Mouse (Mus musculus): ENCODE results near the gene Gm39566. TPM values are rescaled to one million over a fixed set of nuclear protein-coding genes. Genes with fewer than 3 reads are reported as not detected.

Gm39566 gene
- polyA plus RNA-seq, 1 experiment from 2014 or later, result not detected

DNA sequence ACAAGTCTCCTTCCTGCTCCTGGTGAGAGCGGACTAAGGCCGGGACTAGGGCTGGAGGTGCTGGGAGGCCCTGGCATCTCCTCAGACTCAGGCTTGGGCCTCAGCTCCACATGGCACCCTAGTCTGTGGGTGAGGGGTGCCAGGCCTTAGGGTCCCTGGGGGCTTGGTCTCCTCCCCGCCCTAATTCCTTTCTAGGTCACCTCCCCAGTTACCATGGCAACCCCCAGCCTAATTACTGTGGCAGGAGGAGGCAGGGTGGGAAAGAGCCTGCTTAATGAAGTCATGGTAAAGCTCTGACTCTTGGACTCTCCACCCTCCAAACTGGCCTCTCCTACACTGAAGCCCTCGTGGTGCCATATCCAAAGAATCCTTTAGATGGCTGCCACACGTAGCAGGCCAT lies 13.7 kb upstream of the Gm39566 start:
- H3K27ac ChIP-seq, result no peak overlapping the region
- H3K4me3 ChIP-seq, result no peak overlapping the region
- 63% methylated on average over 5 of the region's 5 CpGs for WGBS
- no peaks in the 10 kb centered on the region for H3K9me3 ChIP-seq
- H3K27me3 ChIP-seq, result peaks cover 6% of the 10 kb centered on the region; the same call in 1 of the 2 replicates
- ATAC-seq (ENCODE audit: low FRiP score, low read depth), result no peak
- peaks cover 3% of the 10 kb centered on the region for H3K4me1 ChIP-seq
- H3K4me2 ChIP-seq (replicated peaks), result no peak overlapping the region
- peaks cover 85% of the 10 kb centered on the region for H3K36me3 ChIP-seq
- H3K9ac ChIP-seq, result no peak overlapping the region

- Histone ChIP-seq H3K36me3 (peaks cover 46% of the 10 kb centered on the region), H3K4me1 (no peaks in the 10 kb centered on the region), H3K4me3 (no peak overlapping the region), H3K9ac (no peak overlapping the region), H3K27ac (no peak overlapping the region), H3K4me2 (replicated peaks) (no peak overlapping the region), H3K9me3 (peaks cover 4% of the 10 kb centered on the region; the same call in 1 of the 2 replicates), H3K27me3 (no peaks in the 10 kb centered on the region)
- ATAC-seq (ENCODE audit: low FRiP score, low read depth), result no peak
- 70% methylated on average over 2 of the region's 2 CpGs for WGBS
Measured at GRCm38 (mm10) chr11:69823456-69823855, 8.4 kb upstream of the Gm39566 start.

DNA sequence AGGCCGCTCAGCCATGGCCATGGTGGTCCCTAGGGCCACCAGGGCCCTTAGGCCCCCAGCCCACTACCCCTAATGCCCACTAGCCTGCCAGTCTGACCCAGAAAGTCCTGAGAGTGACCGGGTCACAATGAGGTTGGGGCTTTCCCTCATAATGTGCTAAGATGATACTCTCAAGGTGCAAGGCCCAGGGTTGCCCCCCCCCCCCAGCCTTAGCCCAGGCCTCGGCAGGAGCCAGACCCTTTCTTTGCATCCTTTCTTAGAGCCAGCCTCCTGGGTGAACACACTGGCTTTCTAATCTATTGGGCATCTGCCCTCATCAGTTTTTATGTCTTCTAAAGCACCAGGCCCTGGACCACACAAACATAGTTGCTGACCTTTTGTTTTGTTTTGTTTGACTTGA lies 7.0 kb upstream of the Gm39566 start, which contains the start of gene Spem1:
Gene Spem1, minus strand, starts transcription at position 101 of the 400 bp plus-strand sequence.
- Histone ChIP-seq H3K27ac (no peak within 1 kb of the TSS), H3K9ac (no peak within 1 kb of the TSS), H3K36me3 (peaks cover 33% of the 10 kb centered on the region), H3K9me3 (peaks cover 16% of the 10 kb centered on the region; the same call in 1 of the 2 replicates), H3K4me1 (no peaks in the 10 kb centered on the region), H3K27me3 (no peaks in the 10 kb centered on the region), H3K4me3 (no peak within 1 kb of the TSS), H3K4me2 (replicated peaks) (no peak within 1 kb of the TSS)
- no peak for ATAC-seq (ENCODE audit: low FRiP score, low read depth)
- 86% methylated on average over 3 of the region's 3 CpGs for WGBS

DNA sequence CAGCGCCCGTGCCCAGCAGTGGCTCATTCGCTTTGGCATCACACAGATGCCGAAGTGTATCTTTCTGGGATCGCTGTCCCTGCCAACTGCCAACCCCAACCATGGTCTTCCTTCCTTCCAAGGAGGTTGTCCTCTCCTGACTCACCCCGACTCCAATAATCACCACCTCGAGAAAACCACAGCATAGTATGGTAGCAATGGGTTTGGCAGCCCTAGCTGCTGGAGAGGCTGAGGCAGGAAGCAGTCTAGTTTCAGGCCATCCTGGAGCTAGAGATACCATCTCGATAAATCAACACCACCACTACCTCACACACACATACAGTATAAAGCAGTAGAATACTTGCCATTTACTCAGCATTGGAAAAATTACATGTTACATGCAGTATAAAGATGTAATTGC lies 3.8 kb upstream of the Gm39566 start:
- WGBS, result 90% methylated on average over 8 of the region's 8 CpGs
- Histone ChIP-seq H3K27me3 (no peaks in the 10 kb centered on the region), H3K9me3 (peaks cover 19% of the 10 kb centered on the region; the same call in 1 of the 2 replicates), H3K4me3 (no peak overlapping the region), H3K9ac (no peak overlapping the region), H3K36me3 (peaks cover 1% of the 10 kb centered on the region), H3K27ac (no peak overlapping the region), H3K4me2 (replicated peaks) (no peak overlapping the region), H3K4me1 (no peaks in the 10 kb centered on the region)
- ATAC-seq (ENCODE audit: low FRiP score, low read depth), result no peak

GRCm38 (mm10) chr11:69818365-69818764 lies 3.3 kb upstream of the Gm39566 start, which contains the start of gene Spem2:
Spem2 (minus strand) TSS chr11:69818465.
- H3K9ac ChIP-seq, result no peak within 1 kb of the TSS
- H3K4me3 ChIP-seq, result no peak within 1 kb of the TSS
- no peak within 1 kb of the TSS for H3K4me2 ChIP-seq (replicated peaks)
- ATAC-seq (ENCODE audit: low FRiP score, low read depth), result no peak
- H3K36me3 ChIP-seq, result no peaks in the 10 kb centered on the region
- H3K9me3 ChIP-seq, result peaks cover 19% of the 10 kb centered on the region; the same call in 1 of the 2 replicates
- WGBS, result 83% methylated on average over 2 of the region's 2 CpGs
- H3K27me3 ChIP-seq, result no peaks in the 10 kb centered on the region
- no peaks in the 10 kb centered on the region for H3K4me1 ChIP-seq
- no peak within 1 kb of the TSS for H3K27ac ChIP-seq

- ATAC-seq (ENCODE audit: low FRiP score, low read depth), result no peak
- WGBS, result 87% methylated on average over 12 of the region's 12 CpGs
Measured at GRCm38 (mm10) chr11:69816520-69816919, 1.4 kb upstream of the Gm39566 start.

DNA sequence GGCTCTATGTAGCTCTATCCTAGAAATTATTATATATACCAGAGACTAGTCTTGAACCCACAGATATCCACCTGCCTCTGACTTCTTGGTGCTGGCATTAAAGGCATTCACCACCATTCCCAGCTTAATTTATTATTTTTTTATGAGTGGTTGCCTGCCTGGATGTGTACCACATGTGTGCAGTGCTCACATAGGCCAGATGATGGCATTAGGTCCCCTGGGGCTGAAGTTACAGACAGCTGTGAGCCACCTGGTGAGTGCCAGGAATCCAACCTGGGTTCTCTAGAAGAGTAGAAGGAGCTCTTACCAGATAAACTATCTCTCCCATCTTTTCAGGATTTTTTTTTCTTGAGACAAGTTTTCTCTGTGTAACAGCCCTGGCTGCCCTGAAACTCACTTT lies 4.8 kb downstream of the Gm39566 start:
- no peak for ATAC-seq (ENCODE audit: low FRiP score, low read depth)
- Histone ChIP-seq H3K27me3 (peaks cover 29% of the 10 kb centered on the region), H3K4me3 (no peak overlapping the region), H3K4me2 (replicated peaks) (no peak overlapping the region), H3K27ac (no peak overlapping the region), H3K9ac (no peak overlapping the region), H3K36me3 (no peaks in the 10 kb centered on the region), H3K4me1 (no peaks in the 10 kb centered on the region), H3K9me3 (no peaks in the 10 kb centered on the region)

More at GRCm38 (mm10) chr11:69816520-69816919, 1.4 kb upstream of the Gm39566 start:
- Histone ChIP-seq H3K4me1 (no peaks in the 10 kb centered on the region), H3K4me2 (replicated peaks) (no peak overlapping the region), H3K9ac (no peak overlapping the region), H3K27me3 (no peaks in the 10 kb centered on the region), H3K9me3 (peaks cover 19% of the 10 kb centered on the region; the same call in 1 of the 2 replicates), H3K4me3 (no peak overlapping the region), H3K36me3 (no peaks in the 10 kb centered on the region), H3K27ac (no peak overlapping the region)

DNA sequence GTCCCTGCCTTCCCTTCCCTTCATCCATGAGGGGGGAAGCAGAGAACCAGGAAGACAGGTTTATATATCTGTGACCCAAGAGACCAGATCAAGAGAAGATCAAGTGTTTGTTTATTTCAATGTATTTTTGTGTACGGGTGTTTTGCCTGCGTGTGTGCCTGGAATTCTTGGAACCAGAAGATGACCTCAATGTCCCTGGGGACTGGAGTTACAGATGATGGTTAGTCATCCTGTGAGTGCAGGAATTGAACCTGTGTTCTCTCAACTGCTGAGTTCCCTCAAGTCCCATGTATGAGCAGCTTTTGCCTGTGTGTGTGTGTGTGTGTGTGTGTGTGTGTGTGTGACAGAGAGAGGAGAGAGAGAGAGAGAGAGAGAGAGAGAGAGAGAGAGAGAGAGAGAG lies 7.5 kb downstream of the Gm39566 start:
- ATAC-seq (ENCODE audit: low FRiP score, low read depth), result no peak
- Histone ChIP-seq H3K4me2 (replicated peaks) (no peak overlapping the region), H3K27me3 (peaks cover 55% of the 10 kb centered on the region), H3K9me3 (no peaks in the 10 kb centered on the region), H3K36me3 (no peaks in the 10 kb centered on the region), H3K9ac (no peak overlapping the region), H3K4me3 (no peak overlapping the region), H3K27ac (no peak overlapping the region), H3K4me1 (peaks cover 25% of the 10 kb centered on the region)
- 78% methylated on average over 2 of the region's 2 CpGs for WGBS

- Histone ChIP-seq H3K4me1 (peaks cover 38% of the 10 kb centered on the region), H3K27me3 (peaks cover 68% of the 10 kb centered on the region), H3K9me3 (no peaks in the 10 kb centered on the region), H3K36me3 (no peaks in the 10 kb centered on the region), H3K27ac (no peak overlapping the region), H3K4me3 (no peak overlapping the region), H3K4me2 (replicated peaks) (no peak overlapping the region), H3K9ac (no peak overlapping the region)
- no peak for ATAC-seq (ENCODE audit: low FRiP score, low read depth)
- WGBS, result 77% methylated on average over 4 of the region's 4 CpGs
Measured at GRCm38 (mm10) chr11:69806378-69806777, 8.7 kb downstream of the Gm39566 start.

- no peaks in the 10 kb centered on the region for H3K36me3 ChIP-seq
- peaks cover 49% of the 10 kb centered on the region for H3K4me1 ChIP-seq
- no peak within 1 kb of the TSS for H3K27ac ChIP-seq
- H3K9me3 ChIP-seq, result no peaks in the 10 kb centered on the region
- H3K4me2 ChIP-seq (replicated peaks), result peak within 1 kb of the TSS; percentile 92
- WGBS, result 6% methylated on average over 29 of the region's 29 CpGs
- peak within 1 kb of the TSS; percentile 39; the same call in 1 of the 2 replicates for H3K9ac ChIP-seq
- H3K27me3 ChIP-seq, result peaks cover 73% of the 10 kb centered on the region
- ATAC-seq (ENCODE audit: low FRiP score, low read depth), result no peak
- peak within 1 kb of the TSS; percentile 57 for H3K4me3 ChIP-seq
Measured at GRCm38 (mm10) chr11:69804972-69805909, 9.9 kb downstream of the Gm39566 start, which contains the start of gene Tmem102. Tmem102 (minus strand) TSS chr11:69805624.

- H3K9ac ChIP-seq, result peak overlapping the region; percentile 39; the same call in 1 of the 2 replicates
- H3K4me2 ChIP-seq (replicated peaks), result peak overlapping the region; percentile 92
- no peaks in the 10 kb centered on the region for H3K36me3 ChIP-seq
- 6% methylated on average over 12 of the region's 12 CpGs for WGBS
- H3K9me3 ChIP-seq, result no peaks in the 10 kb centered on the region
- H3K27me3 ChIP-seq, result peaks cover 80% of the 10 kb centered on the region
- H3K27ac ChIP-seq, result no peak overlapping the region
- ATAC-seq (ENCODE audit: low FRiP score, low read depth), result no peak
- peak overlapping the region; percentile 57 for H3K4me3 ChIP-seq
- peaks cover 55% of the 10 kb centered on the region for H3K4me1 ChIP-seq
Measured at GRCm38 (mm10) chr11:69804652-69804940, 10.5 kb downstream of the Gm39566 start.

- Histone ChIP-seq H3K9me3 (no peaks in the 10 kb centered on the region), H3K4me3 (peak overlapping the region; percentile 57), H3K27me3 (peaks cover 86% of the 10 kb centered on the region), H3K9ac (peak overlapping the region; percentile 79), H3K36me3 (no peaks in the 10 kb centered on the region), H3K27ac (0 out of 2 replicates have a peak overlapping the region, but pooled peaks have one; percentile 3), H3K4me1 (peaks cover 61% of the 10 kb centered on the region), H3K4me2 (replicated peaks) (peak overlapping the region; percentile 92)
- 2% methylated on average over 60 of the region's 60 CpGs for WGBS
- peak; percentile 26; the same call in 1 of the 2 replicates for ATAC-seq (ENCODE audit: low FRiP score, low read depth)
Measured at GRCm38 (mm10) chr11:69803786-69804651, 11.1 kb downstream of the Gm39566 start.
